Mouse (Mus musculus) testis, postnatal 14 days (tissue): ENCODE measurements at regions not wholly inside any gene's neighbourhood (a gene's known extent, or its start where the extent isn't known, plus 50 kb on each side); places are given as distances from the start of the nearest gene placed in this dataset.

Experiments
- DNase-seq: peaks from one replicate; pipeline ENCODE4 v3.0.0; 2021; ENCODE audit warnings: low spot score

DNA sequence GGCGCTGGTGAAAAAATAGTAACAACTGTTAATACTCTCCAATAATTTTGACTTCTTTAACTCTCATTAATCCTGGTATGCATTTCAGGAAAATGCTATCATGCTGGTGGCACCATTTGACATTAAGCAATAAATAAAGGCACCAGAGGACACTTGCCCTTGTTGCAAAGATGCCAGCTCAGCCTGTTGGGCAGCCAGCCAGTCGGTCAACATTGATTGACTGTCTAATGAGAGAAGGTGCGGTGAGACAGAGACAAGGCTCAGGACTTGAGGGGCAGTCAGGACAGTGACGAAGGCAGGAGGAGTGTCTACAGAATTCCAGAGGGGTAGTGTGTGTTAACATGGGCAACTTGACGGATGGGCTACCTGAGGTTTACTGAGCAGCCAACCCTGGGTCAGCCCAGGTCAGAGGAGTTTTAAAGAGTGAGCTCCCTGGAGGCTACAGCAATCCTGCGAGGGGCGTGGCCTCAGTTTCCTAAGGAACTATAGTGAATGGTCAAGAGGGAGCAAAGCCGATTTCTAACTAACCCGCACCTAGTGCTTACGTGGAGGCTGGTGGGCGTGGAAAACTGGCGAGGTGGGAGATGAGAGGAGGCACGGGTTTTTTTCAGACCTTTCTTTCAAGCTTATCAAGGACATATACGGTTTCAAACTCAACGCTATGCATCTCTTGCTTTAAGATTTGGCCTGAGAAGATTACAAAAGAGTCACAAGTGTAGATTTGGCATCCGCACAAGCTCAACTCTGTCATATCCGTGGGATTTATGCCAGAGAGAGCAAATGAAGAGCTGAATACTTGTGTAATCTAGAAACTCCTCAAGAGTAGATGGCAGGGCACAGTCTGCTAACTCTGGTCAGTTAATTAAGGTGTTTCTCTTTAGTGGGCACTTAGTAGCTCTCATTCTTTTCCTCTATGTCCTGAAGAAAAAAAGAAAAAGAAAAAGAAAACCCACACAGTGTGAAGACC, 350.0 kb upstream of the Kif2a start:
- DNase-seq: peak; percentile 10

DNA sequence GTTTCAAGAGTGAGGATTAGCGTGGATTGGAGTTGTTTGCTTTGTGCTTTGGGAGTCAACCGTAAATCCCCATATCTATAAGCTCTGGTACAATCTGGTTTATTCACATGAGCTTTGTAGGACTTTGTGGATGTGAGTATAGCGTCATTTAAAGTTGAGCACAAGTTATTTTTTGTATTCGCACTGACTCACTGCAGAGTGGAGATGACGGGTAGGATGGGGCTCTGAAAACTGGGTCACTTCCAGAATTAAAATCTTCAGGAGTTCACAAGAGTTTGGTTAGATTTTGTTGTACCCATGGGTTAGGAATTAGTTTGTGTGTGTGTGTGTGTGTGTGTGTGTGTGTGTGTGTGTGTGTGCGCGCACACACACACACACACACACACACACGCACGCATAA, 345.7 kb upstream of the Kif2a start:
- DNase-seq: no peak

DNA sequence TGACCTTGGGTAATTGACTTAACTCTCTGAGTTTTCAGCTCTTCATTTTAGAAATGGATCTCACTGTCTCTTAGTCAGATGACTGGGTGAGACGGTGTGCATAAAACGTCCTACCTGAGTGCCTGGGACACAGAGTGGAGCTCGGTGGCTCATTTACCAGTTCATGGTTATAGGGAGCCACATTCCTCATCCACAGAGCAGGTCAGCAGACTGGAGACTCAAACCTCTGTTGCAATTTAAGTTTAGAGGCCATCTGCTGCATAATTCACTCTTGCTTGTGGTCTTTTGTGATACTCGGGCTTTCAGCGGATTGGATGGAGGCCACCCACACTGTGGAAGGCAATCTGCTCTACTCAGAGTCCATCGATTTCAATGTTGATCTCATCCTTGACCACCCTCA, 343.8 kb upstream of the Kif2a start:
- DNase-seq: no peak

DNA sequence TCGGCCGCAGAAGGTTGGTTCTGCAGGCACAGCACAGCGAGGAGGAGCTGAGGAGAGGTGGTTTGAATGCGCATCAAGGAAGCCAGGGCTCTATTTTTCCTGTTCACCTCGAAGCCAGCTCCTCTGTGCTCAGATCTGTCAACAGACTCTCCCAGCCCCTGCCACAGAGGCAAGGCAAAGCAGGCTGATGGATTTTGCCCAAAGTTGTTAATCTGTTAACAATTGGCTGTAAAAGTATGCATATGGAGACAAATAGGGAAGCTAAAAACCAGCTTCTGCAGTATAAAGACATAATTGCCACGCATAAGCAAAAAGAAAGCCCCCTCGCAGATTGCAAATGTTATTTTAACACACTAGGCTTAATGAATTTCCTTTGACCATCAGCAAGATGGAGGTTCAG, 343.3 kb upstream of the Kif2a start:
- no peak for DNase-seq

DNA sequence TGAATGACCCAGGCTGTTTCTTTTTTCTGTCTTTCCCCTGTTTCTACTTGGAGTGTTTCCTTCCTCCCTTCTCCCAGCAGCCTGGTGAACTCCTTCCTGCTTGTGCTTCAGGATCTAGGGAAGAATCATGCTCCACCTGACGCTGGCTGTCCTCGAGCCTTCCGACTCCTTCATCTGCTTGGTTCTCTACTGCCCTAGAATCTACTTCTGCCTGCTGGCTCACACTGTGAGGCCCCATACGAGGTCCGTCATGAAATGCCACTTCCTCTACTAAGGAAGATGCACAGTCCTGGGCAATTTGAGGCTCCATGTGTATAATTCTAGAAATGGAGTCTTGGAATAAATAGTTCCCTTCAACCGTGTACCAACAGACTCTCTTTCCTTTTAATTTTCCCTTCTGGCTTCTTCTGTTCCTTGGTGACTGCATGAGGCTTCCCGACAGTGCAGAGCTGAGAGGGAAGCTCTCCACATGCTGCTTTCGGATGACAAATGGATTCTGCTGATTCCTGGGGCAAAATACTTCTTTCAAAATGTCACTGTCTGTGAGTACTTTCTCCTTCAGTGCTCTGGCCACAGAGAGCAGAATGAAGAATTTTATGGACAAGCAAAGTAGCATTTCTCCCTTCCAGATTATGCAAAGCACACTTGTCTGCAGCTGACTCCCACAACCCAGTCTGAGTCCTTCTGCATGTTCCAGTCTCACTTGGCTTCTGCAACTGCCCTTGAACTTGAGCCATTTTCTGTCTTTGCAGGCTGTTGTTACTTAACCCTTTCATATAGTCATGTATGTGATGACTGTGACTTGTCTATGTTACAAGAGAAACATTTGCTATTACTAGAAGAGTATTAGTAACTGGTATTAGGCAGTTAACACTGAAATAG, 341.1 kb upstream of the Kif2a start:
- peak; percentile 15 for DNase-seq

DNA sequence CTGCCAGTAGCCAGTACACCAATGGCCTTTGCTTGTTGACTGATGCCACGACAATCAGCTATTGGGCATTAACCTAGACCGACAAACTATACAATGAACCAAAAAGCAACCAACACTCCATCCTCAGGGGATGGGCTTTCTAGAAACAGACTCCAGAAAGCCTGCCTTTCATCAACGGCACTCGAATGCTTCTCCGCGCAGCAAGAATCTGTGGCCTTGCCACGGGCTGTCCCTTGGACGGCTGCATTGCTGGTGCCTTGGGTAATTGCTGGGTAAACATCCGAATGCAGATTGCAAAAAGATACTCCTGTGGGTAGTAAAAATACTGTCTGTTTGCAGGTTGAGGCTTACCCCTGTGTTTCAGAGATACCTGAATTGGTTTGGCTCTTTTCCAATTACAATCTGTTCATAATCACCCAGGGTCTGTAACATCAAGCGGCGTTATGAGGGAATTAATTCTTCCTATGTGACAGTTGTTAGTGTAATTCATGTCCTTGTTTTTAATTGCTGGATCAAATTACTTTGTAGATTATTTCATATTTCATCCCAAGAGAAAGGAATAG, 319.0 kb upstream of the Kif2a start:
- DNase-seq: no peak

DNA sequence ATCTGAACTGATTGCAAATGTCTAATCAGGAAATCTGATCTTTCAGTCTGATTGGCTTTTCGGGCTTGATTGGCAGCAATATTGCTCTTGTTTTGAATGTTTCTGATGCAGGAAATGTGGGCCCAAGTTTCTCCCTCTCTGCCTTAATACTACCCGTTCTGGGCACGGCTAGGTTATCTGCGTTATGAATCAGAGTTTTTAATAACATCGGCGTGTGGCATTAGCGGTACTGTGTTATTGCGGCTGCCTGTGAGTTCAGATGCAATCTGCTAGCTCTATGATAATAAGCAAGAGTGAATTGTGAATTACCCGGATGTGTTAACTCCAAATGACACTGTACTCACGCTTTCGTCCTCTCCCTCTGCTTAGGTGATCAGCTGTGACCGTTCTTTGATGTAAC, 316.2 kb upstream of the Kif2a start:
- no peak for DNase-seq

DNA sequence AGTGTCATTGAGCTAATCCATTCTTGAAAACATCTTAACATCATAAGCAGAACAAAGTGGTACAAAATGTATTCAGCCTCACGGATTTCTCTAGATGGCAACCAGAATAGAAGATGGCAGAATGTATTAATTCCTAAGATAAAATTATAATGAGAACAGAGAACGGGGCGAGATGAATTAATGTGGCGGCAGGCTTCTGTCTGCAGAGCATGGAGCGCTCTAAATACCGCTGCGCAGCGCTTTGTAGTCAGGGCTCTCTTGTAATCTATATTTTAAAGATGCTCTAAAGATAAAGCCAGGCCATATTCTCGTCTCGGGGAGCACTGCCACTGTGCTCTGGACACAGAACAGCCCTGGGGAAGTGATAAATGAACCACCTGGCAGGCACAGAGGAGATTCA, 315.2 kb upstream of the Kif2a start:
- DNase-seq: no peak

DNA sequence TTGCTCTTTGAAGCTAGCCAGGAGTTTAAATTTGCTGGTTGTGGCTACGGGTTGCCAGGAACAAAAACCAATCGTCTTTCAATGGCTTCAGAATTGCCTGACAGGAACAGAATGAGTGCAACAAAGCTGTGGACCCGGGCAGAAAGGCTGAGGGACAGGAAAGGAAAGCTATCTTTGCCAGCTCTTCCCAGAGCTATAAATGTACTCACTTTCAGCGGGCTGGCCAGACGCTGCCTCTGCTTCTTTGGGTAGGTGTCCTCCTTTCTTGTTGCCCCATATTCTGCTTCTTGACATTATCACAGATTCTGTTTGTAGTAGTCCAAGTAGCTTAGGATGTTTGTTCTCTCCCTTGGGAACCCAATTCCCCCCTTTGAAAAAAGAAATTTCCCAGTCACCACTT, 307.4 kb upstream of the Kif2a start:
- DNase-seq: no peak

DNA sequence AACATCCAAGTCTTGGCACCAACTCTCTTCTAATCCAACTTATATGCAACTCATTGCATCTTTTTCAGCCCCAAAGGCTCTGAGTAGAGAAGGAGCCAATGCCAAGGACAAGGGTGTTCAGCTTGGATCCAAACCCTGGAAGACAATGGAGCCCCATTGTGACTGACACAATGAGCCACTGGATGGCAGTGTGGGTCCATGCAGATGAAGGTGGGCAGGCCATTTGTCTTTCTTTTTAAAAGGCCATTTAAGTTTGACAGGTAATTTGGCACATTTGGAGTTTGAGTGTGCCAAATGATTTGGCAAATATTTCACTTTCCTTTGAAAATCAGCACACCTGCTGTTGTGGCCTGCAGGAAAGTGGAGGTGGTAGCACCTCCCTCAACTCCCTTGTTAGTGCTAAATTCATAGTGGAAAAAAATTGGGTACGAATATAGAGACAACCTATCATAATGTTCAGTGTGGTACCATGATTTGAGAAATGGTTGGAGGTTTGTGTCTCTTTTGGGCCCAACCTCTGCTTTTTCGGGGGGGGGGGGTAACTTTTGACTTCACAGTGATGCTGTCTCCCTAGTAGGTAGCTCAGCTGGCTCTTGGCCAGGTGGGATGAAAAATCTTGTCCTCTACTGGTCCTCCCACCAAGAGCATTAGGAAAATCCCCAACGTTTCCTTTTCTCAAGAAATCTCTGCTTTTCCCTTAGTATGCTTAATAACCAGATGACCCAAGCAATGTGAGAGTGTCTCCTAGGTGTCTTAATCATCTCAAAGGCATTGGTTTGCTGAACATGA, 304.0 kb upstream of the Kif2a start:
- DNase-seq: no peak

DNA sequence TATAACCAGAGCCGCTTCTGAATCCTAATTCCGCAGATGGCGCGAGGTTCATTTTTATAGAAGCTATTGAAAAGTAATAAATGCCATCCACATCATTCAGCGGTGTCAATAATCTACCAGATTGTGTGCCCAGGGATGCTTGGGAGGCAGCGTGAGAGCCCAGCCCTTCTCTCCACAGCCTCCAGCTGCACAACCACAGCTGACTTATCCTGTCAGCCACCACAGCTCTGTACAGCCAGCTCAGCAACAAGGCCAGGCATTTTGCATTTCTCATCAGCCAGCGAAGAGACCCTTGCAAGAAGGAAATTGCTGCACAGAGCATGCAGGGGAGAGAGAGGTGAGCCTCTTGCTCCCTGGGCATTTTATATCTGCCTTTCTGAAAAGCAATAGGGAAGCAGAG, 292.8 kb upstream of the Kif2a start:
- no peak for DNase-seq

DNA sequence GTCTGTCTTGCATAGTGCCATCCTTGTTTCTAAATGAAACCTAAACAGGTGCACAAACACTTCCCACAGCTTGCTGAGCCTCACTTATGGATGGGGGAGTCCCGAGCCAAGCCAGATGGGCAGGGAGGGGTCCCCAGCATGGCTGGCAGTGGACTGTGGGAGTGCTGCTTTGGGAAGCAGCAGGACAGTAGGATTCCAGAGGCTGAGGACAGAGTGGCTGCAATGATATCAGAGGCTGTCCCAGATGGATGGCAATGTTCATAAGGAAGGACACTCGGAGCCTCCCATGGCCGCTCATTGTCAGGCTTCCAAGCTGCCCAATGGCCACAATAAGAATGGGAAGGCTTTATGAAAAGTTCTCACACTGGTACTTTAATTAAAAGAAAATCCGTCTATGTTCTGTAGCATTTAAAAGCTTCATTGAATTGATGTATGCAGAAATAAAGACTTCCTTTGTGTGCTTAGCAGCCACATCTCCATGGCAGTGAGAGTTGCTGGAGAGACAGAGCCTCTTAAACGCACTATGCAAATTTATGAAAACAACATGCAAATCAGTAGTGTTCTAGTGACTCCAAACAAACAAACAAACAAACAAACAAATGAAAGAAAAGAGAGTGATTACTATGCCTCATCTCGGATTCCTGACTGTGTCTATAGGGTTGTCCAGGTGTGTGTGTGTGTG, 287.2 kb upstream of the Kif2a start:
- DNase-seq: no peak

DNA sequence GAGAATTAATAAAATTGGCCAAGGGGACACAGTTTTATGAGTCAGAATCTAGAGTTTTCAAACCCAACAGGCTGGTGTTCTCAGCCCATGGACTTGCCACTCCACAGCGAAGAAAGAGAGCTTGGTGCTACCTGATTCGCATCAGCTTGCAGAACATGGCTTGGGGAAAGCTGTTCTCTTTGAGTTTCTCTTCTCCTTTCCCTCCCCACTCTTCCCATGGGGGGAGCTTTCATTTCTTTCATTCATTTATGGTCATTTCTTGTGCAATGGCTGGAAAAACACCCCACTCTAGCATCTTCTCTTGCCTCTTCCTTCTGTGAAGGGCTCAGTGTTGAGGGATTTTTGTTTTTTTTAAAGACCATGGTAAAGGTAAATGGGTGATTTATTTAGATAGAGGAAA, 286.5 kb upstream of the Kif2a start:
- DNase-seq: no peak

DNA sequence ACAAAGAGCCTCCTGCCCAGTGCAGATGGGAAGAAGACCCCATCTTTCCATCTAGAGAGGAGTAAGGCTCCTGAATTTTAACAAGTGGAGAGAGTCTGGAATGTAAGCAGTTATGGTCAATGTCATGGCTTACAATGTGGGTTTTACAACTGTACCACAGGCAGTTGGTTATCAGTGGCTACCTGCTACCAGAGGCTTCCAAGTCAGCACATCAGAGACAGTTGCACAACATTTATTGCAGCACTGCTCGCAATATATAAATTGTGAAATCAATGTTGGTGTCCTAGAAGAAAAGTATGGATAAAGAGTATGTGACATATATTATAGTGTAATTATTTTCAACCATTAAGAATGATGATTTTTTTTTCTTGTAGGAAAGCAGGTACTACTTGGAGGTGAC, 285.0 kb upstream of the Kif2a start:
- DNase-seq: no peak

DNA sequence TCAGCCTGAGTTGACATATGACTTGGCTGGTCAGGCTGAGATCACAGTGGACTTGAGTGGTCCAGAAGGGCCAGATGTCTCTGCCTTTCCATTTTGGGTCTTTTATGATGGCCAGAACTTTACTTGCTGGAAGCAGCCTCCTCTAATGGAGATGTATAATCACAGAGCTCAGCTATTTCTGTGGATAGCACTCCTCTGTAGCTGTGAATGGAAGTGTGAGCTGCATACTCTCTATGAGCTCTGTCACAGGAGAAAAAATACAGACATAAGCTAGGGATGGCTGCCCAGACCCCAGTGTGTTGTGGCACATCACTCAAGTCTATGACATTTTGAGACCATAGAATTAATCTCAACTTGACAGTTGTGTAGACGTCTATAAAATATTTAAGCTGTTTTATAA, 284.3 kb upstream of the Kif2a start:
- DNase-seq: no peak

DNA sequence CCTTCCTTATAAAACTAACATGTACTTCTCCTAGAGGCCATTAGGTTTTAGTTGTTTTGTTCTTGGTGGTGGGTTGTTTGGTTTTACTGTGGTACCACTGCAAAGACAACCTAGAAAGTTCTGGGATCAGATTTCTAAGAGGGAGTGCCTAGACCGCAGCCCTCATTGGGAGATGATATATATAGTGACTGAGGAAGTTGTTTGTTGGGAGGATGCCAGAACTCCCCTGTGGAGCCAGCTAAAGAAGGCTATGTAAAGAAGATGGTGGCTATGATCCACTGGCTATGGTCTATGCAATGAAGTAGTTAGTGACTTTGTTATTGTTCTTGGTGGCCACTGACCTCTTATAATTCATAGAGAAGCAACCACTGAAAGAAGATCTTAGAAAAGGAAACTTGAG, 283.8 kb upstream of the Kif2a start:
- DNase-seq: no peak

DNA sequence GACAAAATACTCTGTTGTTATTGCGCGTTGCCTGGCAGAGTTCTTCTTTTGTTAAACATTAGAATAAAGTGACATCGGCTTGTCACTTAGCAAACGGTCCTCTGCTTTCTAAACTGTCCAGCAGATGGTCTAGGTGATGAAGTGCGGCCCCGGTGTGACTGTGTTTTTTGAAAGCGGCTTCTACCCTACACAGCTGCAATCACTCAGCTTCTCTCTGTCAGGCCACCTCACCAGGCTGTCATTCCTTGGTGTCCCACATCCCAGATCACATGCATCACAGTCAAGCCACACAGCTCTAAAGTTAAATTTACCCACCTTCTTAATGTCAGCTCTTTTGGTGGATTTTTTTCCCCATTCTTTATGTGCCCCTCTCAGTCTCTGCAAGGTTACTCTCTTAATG, 282.0 kb upstream of the Kif2a start:
- DNase-seq: no peak

DNA sequence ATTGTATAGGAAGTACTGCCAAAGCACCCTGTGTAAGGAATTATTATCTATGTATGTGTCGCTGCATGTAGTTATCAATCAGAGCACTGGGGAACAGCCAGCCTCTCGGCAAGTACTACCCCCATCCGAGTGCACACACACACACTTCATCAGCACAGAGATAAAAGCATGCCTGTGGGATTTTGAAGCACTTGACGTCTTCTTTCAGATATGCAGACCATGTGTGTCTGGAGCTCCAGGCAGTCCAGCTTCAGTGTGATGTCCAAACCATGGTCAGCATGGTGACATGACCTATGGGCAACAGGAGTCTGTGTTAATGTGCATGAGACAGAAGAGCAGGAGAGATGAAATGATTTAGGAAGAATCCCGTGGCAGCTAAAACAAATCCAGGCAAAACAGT, 281.4 kb upstream of the Kif2a start:
- no peak for DNase-seq

DNA sequence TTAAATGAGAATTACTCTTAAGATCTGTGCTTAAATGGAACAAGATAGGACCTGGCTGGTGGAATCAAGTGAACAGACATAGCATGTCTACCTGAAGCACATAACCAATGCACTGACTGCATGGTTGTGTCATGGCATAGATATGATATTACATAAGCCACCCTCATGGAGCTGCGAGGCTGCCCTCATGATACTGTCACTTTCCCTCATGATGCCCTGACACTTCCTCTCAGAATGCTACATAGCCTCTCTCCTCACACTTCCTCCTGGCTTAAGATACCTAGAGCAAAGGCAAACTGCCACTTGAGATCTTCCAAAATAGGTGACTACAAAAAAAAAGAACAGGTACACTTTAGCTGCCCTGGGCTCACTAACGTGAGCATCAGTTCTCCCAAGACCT, 278.9 kb upstream of the Kif2a start:
- DNase-seq: no peak

DNA sequence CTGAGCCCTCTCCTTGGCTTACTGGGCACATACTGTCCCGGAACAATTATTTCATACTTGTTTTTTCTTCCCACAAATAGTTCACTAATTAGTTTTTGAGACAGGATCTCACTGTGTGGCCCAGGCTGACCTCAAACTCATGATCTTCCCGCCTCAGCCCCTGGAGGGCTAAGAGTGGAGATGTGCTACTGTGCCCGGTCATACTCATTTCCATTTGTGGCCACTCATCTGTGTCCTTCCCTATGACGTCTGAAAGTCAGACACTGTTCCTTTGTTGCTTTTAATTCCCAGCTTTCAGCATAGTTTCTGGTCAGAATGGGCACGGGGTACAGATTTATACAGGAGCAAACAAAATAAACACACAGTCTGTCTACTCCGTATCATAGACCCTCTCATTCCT, 242.7 kb upstream of the Kif2a start:
- DNase-seq: no peak

DNA sequence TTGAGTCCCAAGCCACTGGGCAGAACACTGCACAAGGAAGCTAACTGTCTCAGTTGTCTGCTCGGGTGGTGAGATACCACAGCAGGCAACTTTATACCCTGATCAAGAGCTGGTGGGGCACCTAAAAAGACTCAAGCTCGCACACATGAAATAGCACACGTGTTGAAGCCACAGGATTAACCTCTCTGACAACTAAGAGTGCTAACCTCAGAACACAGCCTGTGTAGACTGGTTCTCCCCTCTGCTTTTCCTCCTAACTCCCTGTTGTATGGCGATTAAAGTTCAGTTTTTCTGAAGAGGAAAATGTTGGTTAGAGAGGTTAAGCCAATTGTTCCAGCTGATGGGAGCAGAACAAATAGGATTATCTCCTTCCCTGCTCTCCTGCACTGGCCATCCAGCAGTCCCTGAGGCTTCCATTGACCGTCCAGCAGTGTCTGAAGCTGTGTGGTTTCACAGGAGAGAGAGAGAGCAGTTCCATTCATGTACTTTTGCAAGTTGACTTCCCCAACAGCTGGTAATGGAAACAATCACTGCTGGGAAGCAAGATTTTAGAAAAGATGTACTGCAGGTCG, 239.6 kb upstream of the Kif2a start:
- no peak for DNase-seq
